ENCODE assay signal across 8 mouse cellular contexts in the genomic region with DNA sequence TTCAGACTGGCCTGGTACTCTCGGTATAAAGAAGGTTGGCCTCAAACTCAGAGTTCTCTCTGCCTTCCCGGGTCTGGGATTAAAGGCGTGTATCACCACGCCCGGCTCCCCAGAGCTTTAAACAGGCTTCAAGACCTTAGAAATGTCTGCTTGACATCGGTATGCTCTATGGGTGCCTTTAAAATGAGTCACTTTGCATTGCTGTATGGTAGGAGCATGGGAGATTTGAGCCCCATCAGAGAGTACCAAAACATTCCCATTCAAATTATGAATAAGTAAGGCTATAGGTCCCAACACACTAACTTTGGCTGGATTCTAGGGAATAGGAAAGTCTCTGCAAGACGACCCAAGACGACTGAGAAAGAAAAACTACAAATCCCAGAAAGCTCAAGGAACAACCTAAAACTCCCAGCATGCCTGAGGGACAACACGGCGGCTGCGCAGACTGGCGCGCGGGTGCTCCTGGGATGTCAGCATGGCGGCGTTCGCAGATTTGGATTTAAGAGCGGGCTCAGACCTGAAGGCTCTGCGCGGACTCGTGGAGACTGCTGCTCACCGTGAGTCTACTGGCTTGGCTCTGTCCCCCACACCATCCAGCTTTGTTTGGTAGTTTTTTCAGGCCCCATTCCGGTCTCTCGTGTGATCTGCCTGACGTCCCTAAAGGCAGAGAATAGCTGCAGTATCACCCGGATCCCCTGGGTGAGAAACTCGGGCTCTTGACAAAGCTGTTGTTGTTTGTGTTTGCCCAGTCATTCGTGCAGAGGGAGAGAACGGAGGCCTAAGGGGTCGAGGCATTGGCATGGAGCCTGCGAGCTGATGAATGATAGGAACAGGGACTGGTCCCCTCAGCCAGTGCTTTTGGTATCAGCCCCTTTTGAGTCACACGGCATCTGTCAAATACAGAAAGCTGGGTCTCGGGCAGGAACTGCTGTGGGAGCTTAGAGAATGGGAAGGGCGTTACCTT. TPM values are rescaled to one million over a fixed set of nuclear protein-coding genes. Genes with fewer than 3 reads are reported as not detected.
DNase-seq lines count a peak whose midpoint lies in the region; ATAC-seq lines count a peak whose summit lies in the region.

A gene (plus strand): TSS at position 455 of the 964 bp plus-strand sequence.

- intact Hi-C loops in gastrocnemius, postnatal 14 days (cut with DNase I; ENCODE audit: low total_unique reads): loop anchor here (10.0 kb wide), 1 partner anchor 1089 kb away; no protein-coding TSS in a partner anchor
- intact Hi-C loops in left cerebral cortex, postnatal 10 days (cut with DNase I): loop anchor here (1.0 kb wide), 1 partner anchor 1090 kb away; no protein-coding TSS in a partner anchor

- DNase-seq in adrenal gland, adult (ENCODE audit: inconsistent age in 2 of 2, low spot score in 1 of 2): peak; percentile 89 to 92
- DNase-seq in embryo, embryonic 10.5 days (ENCODE audit: low spot score): peak; percentile 93
- peak; percentile 88 for DNase-seq in gastrocnemius, postnatal 14 days
- peak; percentile 87 to 91 for DNase-seq in left cerebral cortex, postnatal 10 days (ENCODE audit: extremely low spot score in 1 of 2, low spot score in 2 of 2)
- DNase-seq in right cerebral cortex, postnatal 25 days: peak; percentile 83
- DNase-seq in urinary bladder, postnatal 4 days (ENCODE audit: low spot score in 2 of 2): peak; percentile 78 to 84

- peak; percentile 93 for ATAC-seq in inflammation-experienced regulatory T-cells, adult 6 months
- peak; percentile 96 for ATAC-seq in megakaryocyte-erythroid progenitor cell, adult 5-6 weeks (replicated peaks; ENCODE audit: low FRiP score, low TSS enrichment, poor library complexity, severe bottlenecking)

RNA-seq across cellular contexts. Expression of the gene that starts here (rescaled TPM):
- 10 to 100 TPM; 12.6 to 12.7 TPM for total RNA-seq in gastrocnemius, postnatal 14 days (2021)
- polyA plus RNA-seq in inflammation-experienced regulatory T-cells, adult 6 months (2017; shearing (Covaris generic)): 10 to 100 TPM; 47.5 to 61.4 (median 59.5) TPM
- 10 to 100 TPM; 18.5 to 20.7 TPM for total RNA-seq in left cerebral cortex, postnatal 10 days (2021)
- 52.0 and 57.9 TPM in 2 replicates for total RNA-seq in megakaryocyte-erythroid progenitor cell, adult 5-6 weeks (2014; fragmentation: Nextera tagmentation)
- 69.3 and 79.7 TPM in 2 replicates for total RNA-seq in megakaryocyte-erythroid progenitor cell, adult 5-6 weeks (2017)

Comparison
In these comparisons a context has a peak if more than half of its experiments do, and no peak if none do; other contexts are left out.
1. Peak in every context shown above with its lines: DNase-seq and ATAC-seq.